Mouse (Mus musculus): Measurements from ENCODE around the gene Zfp644. TPM values are rescaled to one million over a fixed set of nuclear protein-coding genes. Genes with fewer than 3 reads are reported as not detected.

Gene Zfp644
- polyA plus RNA-seq, 1 experiment from 2014 or later = 64.7 TPM

Other genes with a start within 250 kb of the Zfp644 start
- 6.8 and 8.5 TPM in 2 replicates for gene Barhl2, start 239.1 kb downstream of the Zfp644 start, polyA plus RNA-seq (2015; fragmentation: Nextera tagmentation; extraction: Ambion mirVana)
- not detected in 2 replicates for gene Gm17304, start 88.2 kb downstream of the Zfp644 start, polyA plus RNA-seq (2015; fragmentation: Nextera tagmentation; extraction: Ambion mirVana)
- 7.9 and 9.0 TPM in 2 replicates for gene Hfm1, start 229.0 kb upstream of the Zfp644 start, polyA plus RNA-seq (2015; fragmentation: Nextera tagmentation; extraction: Ambion mirVana)